Mouse (Mus musculus) layer of hippocampus, adult 6 months (tissue): Measurements from ENCODE around the gene Cntnap5a. TPM values are rescaled to one million over a fixed set of nuclear protein-coding genes. Genes with fewer than 3 reads are reported as not detected.

Experiments
- long read RNA-seq, 2 experiments: library from polyadenylated mRNA; unstranded; transcript quantifications; one replicate each; pipeline ENCODE4 v2.0.0; 2019 to 2020
- microRNA-seq: library from miRNA; unstranded; fragments of <30 nt; microRNA quantifications from one replicate; pipeline ENCODE4 v1.2.0, GENCODE M21; 2020
- polyA plus RNA-seq: library from polyadenylated mRNA; unstranded; fragments of <200 nt; fragmentation: Nextera tagmentation; gene quantifications from 2 replicates; pipeline ENCODE4 v1.2.3, GENCODE M21; 2021

Cntnap5a gene
- 1.1 and 1.3 TPM in 2 replicates for polyA plus RNA-seq
- long read RNA-seq, experiment 1, partial matches to known transcripts, result 2 of 8 reads
- long read RNA-seq, experiment 1, other reads (novel, unspliced or antisense), result 6 of 8 reads
- long read RNA-seq, experiment 2, partial matches to known transcripts, result 0 of 17 reads
- long read RNA-seq, experiment 2, other reads (novel, unspliced or antisense), result 17 of 17 reads

DNA sequence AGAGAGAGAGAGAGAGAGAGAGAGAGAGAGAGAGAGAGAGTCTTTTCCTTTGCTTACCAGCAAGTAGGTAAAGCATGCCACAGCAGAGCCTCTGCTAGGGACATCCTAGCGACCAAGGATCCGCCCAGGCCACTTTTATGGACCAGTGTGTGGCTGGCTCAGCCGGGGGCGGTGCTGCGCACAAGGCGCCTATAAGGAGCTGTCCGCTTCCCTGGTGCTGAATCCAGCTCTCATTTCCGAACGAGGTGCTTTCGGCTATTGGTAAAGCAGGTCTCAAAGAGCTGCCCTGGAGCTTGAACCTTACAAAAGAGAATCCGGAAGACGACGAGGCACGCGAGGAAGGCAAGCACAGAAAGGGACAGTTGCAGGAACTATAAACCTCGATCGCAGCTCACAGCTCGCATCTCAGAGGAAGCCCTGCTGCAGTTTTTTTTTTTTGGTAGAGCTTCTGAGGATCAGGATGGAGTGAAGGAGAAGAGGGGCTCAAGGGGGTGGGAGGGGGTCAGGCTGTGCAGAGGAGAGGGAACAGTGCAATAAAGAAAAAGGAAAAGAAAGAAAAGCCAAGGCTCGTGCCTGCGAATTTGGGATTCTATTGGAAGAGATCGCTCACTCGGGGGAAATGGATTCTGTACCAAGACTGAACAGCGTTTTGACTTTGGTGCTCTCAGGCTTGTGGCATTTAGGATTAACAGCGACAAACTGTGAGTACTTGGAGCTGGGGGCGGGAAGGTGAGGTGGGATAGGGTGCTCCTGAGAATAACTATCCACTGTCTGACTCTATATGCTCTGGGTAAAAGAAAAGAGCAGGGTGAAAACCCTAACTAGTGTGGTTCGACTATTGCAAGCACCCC, at the start of gene Cntnap5a:
Gene Cntnap5a, plus strand, starts transcription at position 239 of the 851 bp plus-strand sequence.

Small RNA genes within 50 kb of the gene (microRNA-seq; reads per million reads assigned to microRNA genes)
- gene Gm23393, result not detected
